Mouse (Mus musculus) liver, postnatal 0 days (tissue): Measurements from ENCODE around the gene Snta1. TPM values are rescaled to one million over a fixed set of nuclear protein-coding genes. Genes with fewer than 3 reads are reported as not detected.

Experiments
- ATAC-seq: fragments of 200-750 bp; cut with Nextera tagmentation; 2 replicates; pipeline ENCODE4 v1.8.0; 2017; ENCODE audit warnings: mild to moderate bottlenecking, moderate library complexity
- DNase-seq: peaks from one replicate; pipeline ENCODE4 v3.0.0-alpha.2; 2016
- H3K27ac ChIP-seq: fragments of 300-500 bp; sonication (generic); 2 replicates; pipeline ENCODE4 v1.5.1; 2014; ENCODE audit warnings: antibody characterized with exemption, moderate library complexity, mild to moderate bottlenecking, low read depth
- H3K27me3 ChIP-seq: fragments of 300-500 bp; sonication (generic); 2 replicates; pipeline ENCODE4 v1.6.1; 2014; ENCODE audit warnings: low read length, control low read depth, mixed read lengths; ENCODE audit not compliant: insufficient read depth
- H3K36me3 ChIP-seq: fragments of 300-500 bp; sonication (generic); replicated peaks from 2 replicates; pipeline ENCODE4 v1.6.1; 2014; ENCODE audit warnings: mild to moderate bottlenecking, control low read depth, low read length, moderate library complexity, mixed read lengths; ENCODE audit not compliant: insufficient read depth
- H3K4me1 ChIP-seq: fragments of 300-500 bp; sonication (generic); 2 replicates; pipeline ENCODE4 v1.6.1; 2014; ENCODE audit warnings: antibody characterized with exemption, mild to moderate bottlenecking, control low read depth; ENCODE audit not compliant: insufficient read depth
- H3K4me2 ChIP-seq: fragments of 300-500 bp; sonication (generic); 2 replicates; pipeline ENCODE4 v1.6.1; 2014; ENCODE audit warnings: low read depth, mild to moderate bottlenecking, low read length, moderate library complexity, mixed read lengths
- H3K4me3 ChIP-seq: fragments of 300-500 bp; sonication (generic); 2 replicates; pipeline ENCODE4 v1.5.1; 2014; ENCODE audit warnings: low read depth, low read length
- H3K9ac ChIP-seq: fragments of 300-500 bp; sonication (generic); replicated peaks from 2 replicates; pipeline ENCODE4 v1.6.1; 2014; ENCODE audit warnings: mild to moderate bottlenecking, moderate library complexity
- H3K9me3 ChIP-seq: fragments of 300-500 bp; sonication (generic); 2 replicates; pipeline ENCODE4 v1.6.1; 2016; ENCODE audit warnings: mild to moderate bottlenecking, control low read depth, low read length, mixed read lengths
- CTCF ChIP-seq: sonication (generic); IDR thresholded peaks from 2 replicates; pipeline ENCODE4 v1.5.1; 2016; ENCODE audit warnings: antibody characterized with exemption, low read depth
- EP300 ChIP-seq: IDR thresholded peaks from 2 replicates; pipeline ENCODE4 v1.6.1; 2016; ENCODE audit warnings: antibody characterized with exemption, low read depth, mild to moderate bottlenecking
- whole genome bisulfite sequencing: fragments of 180-500 bp; shearing (Covaris S2); extraction: QIAGEN DNeasy Blood & Tissue Kit; methylation state at CpG from one replicate; pipeline ENCODE4 v1.1.7; 2014; ENCODE audit not compliant: insufficient replicate concordance; 5-methylcytosine and 5-hydroxymethylcytosine counted together
- polyA plus RNA-seq: library from polyadenylated mRNA; unstranded; fragments of >200 nt; fragmentation: Nextera tagmentation; extraction: Ambion mirVana; gene quantifications from 2 replicates; pipeline ENCODE4 v1.2.1, GENCODE M21; 2015

The Snta1 gene
- polyA plus RNA-seq, 1 experiment from 2014 or later: 4.7 TPM

- Histone ChIP-seq H3K4me2 (no peak overlapping the region), H3K9me3 (no peaks in the 10 kb centered on the region), H3K36me3 (no peaks in the 10 kb centered on the region), H3K4me3 (no peak overlapping the region), H3K9ac (no peak overlapping the region), H3K4me1 (no peaks in the 10 kb centered on the region), H3K27ac (no peak overlapping the region), H3K27me3 (no peaks in the 10 kb centered on the region)
- ATAC-seq: no peak
- no peak for TF ChIP-seq CTCF
- TF ChIP-seq EP300: no peak
- DNase-seq: no peak
Observed at GRCm38 (mm10) chr2:154448633-154449032, 40.7 kb upstream of the Snta1 start.

GRCm38 (mm10) chr2:154447821-154448220, 39.9 kb upstream of the Snta1 start:
- H3K27ac ChIP-seq: no peak overlapping the region
- H3K27me3 ChIP-seq: no peaks in the 10 kb centered on the region
- ATAC-seq: no peak
- 90% methylated on average over 8 of the region's 8 CpGs for WGBS
- H3K4me2 ChIP-seq: no peak overlapping the region
- no peak overlapping the region for H3K4me3 ChIP-seq
- no peak for DNase-seq
- TF ChIP-seq EP300 (no peak), CTCF (no peak)
- H3K9me3 ChIP-seq: no peaks in the 10 kb centered on the region
- no peak overlapping the region for H3K9ac ChIP-seq
- no peaks in the 10 kb centered on the region for H3K36me3 ChIP-seq
- no peaks in the 10 kb centered on the region for H3K4me1 ChIP-seq

- Histone ChIP-seq H3K9ac (no peak overlapping the region), H3K4me1 (peaks cover 10% of the 10 kb centered on the region; the same call in 1 of the 2 replicates), H3K9me3 (no peaks in the 10 kb centered on the region), H3K4me3 (no peak overlapping the region), H3K4me2 (no peak overlapping the region), H3K36me3 (no peaks in the 10 kb centered on the region), H3K27ac (no peak overlapping the region), H3K27me3 (no peaks in the 10 kb centered on the region)
- TF ChIP-seq EP300 (no peak), CTCF (no peak)
- DNase-seq (no peak), ATAC-seq (no peak)
Observed at GRCm38 (mm10) chr2:154440453-154440852, 32.6 kb upstream of the Snta1 start.

GRCm38 (mm10) chr2:154437191-154437527, 29.3 kb upstream of the Snta1 start:
- 17% methylated on average over 7 of the region's 7 CpGs for WGBS
- Histone ChIP-seq H3K36me3 (no peaks in the 10 kb centered on the region), H3K9ac (peak overlapping the region; percentile 97), H3K4me2 (peak overlapping the region; percentile 71), H3K27me3 (no peaks in the 10 kb centered on the region), H3K4me3 (peak overlapping the region; percentile 98), H3K27ac (peak overlapping the region; percentile 97), H3K4me1 (peaks cover 20% of the 10 kb centered on the region; the same call in 1 of the 2 replicates), H3K9me3 (no peaks in the 10 kb centered on the region)
- DNase-seq (no peak), ATAC-seq (no peak)
- TF ChIP-seq EP300: no peak

GRCm38 (mm10) chr2:154436458-154437190, 28.7 kb upstream of the Snta1 start, which contains the start of gene Cbfa2t2:
Gene Cbfa2t2, plus strand, starts transcription at chr2:154436481.
- Histone ChIP-seq H3K9ac (peak within 1 kb of the TSS; percentile 97), H3K36me3 (no peaks in the 10 kb centered on the region), H3K27me3 (no peaks in the 10 kb centered on the region), H3K4me1 (peaks cover 20% of the 10 kb centered on the region; the same call in 1 of the 2 replicates), H3K27ac (peak within 1 kb of the TSS; percentile 97), H3K4me2 (peak within 1 kb of the TSS; percentile 71), H3K9me3 (no peaks in the 10 kb centered on the region), H3K4me3 (peak within 1 kb of the TSS; percentile 98)
- no peak for TF ChIP-seq EP300
- no peak for TF ChIP-seq CTCF
- WGBS: under 1% methylated on average over 41 of the region's 70 CpGs
- DNase-seq: peak; percentile 75
- peak; percentile 60 for ATAC-seq

GRCm38 (mm10) chr2:154436076-154436457, 28.2 kb upstream of the Snta1 start:
- TF ChIP-seq CTCF (peak; percentile 25; the same call in 1 of the 2 replicates), EP300 (no peak)
- H3K4me2 ChIP-seq: peak overlapping the region; percentile 71
- H3K27ac ChIP-seq: 0 out of 2 replicates have a peak overlapping the region, but pooled peaks have one; percentile 60

More at GRCm38 (mm10) chr2:154436076-154436457, 28.2 kb upstream of the Snta1 start:
- no peaks in the 10 kb centered on the region for H3K9me3 ChIP-seq
- ATAC-seq (peak; percentile 99), DNase-seq (peak; percentile 99)
- peak overlapping the region; percentile 98 for H3K4me3 ChIP-seq
- H3K36me3 ChIP-seq: no peaks in the 10 kb centered on the region
- H3K27me3 ChIP-seq: no peaks in the 10 kb centered on the region
- H3K9ac ChIP-seq: peak overlapping the region; percentile 97
- WGBS: 1% methylated on average over 21 of the region's 44 CpGs
- peaks cover 20% of the 10 kb centered on the region; the same call in 1 of the 2 replicates for H3K4me1 ChIP-seq
